Mouse (Mus musculus) heart, postnatal 0 days (tissue): ENCODE results near the gene Tm4sf4. TPM values are rescaled to one million over a fixed set of nuclear protein-coding genes. Genes with fewer than 3 reads are reported as not detected.

Experiments
- ATAC-seq: fragments of 200-750 bp; cut with Nextera tagmentation; 2 replicates; pipeline ENCODE4 v1.8.0; 2017; ENCODE audit warnings: low read depth, moderate number of reproducible peaks, moderate library complexity; ENCODE audit not compliant: insufficient read depth
- DNase-seq: peaks from one replicate; pipeline ENCODE4 v3.0.0-alpha.2; 2016; ENCODE audit warnings: low spot score
- H3K27ac ChIP-seq: fragments of 300-500 bp; sonication (generic); 2 replicates; pipeline ENCODE4 v1.5.1; 2014; ENCODE audit warnings: low read depth, mild to moderate bottlenecking
- H3K27me3 ChIP-seq: fragments of 300-500 bp; sonication (generic); 2 replicates; pipeline ENCODE4 v1.6.1; 2014; ENCODE audit warnings: low read length, mixed read lengths; ENCODE audit not compliant: control insufficient read depth, insufficient read depth
- H3K36me3 ChIP-seq: fragments of 300-500 bp; sonication (generic); replicated peaks from 2 replicates; pipeline ENCODE4 v1.6.1; 2014; ENCODE audit warnings: low read length, mixed read lengths; ENCODE audit not compliant: control insufficient read depth, insufficient read depth
- H3K4me1 ChIP-seq: fragments of 300-500 bp; sonication (generic); 2 replicates; pipeline ENCODE4 v1.6.1; 2014; ENCODE audit warnings: antibody characterized with exemption; ENCODE audit not compliant: control insufficient read depth, insufficient read depth
- H3K4me2 ChIP-seq: fragments of 300-500 bp; sonication (generic); 2 replicates; pipeline ENCODE4 v1.6.1; 2014; ENCODE audit warnings: low read depth, mild to moderate bottlenecking, low read length, moderate library complexity
- H3K4me3 ChIP-seq: fragments of 300-500 bp; sonication (generic); 2 replicates; pipeline ENCODE4 v1.5.1; 2014; ENCODE audit warnings: low read depth, low read length
- H3K9ac ChIP-seq: fragments of 300-500 bp; sonication (generic); replicated peaks from 2 replicates; pipeline ENCODE4 v1.6.1; 2014; ENCODE audit warnings: low read depth, low read length, mixed read lengths
- H3K9me3 ChIP-seq: fragments of 300-500 bp; sonication (generic); replicated peaks from 2 replicates; pipeline ENCODE4 v1.6.1; 2016; ENCODE audit warnings: low read length; ENCODE audit not compliant: control insufficient read depth
- CTCF ChIP-seq: IDR thresholded peaks from 2 replicates; pipeline ENCODE4 v1.5.1; 2016; ENCODE audit warnings: antibody characterized with exemption, control low read depth, low read depth
- EP300 ChIP-seq: IDR thresholded peaks from 2 replicates; pipeline ENCODE4 v1.6.1; 2016; ENCODE audit warnings: antibody characterized with exemption, low read depth
- WGBS: fragments of 180-500 bp; shearing (Covaris S2); extraction: QIAGEN DNeasy Blood & Tissue Kit; methylation state at CpG from one replicate; pipeline ENCODE4 v1.1.7; 2014; 5-methylcytosine and 5-hydroxymethylcytosine counted together
- polyA plus RNA-seq: library from polyadenylated mRNA; unstranded; fragments of >200 nt; fragmentation: Nextera tagmentation; extraction: Ambion mirVana; gene quantifications from 2 replicates; pipeline ENCODE4 v1.2.1, GENCODE M21; 2015
- total RNA-seq: library from RNA; depleted of rRNA; stranded (reverse); fragments of >200 nt; gene quantifications from 2 replicates; pipeline ENCODE4 v1.2.3, GENCODE M21; 2014; ENCODE audit warnings: low replicate concordance

Gene Tm4sf4
- total and polyA plus RNA-seq, 2 experiments from 2014 or later, result 0.92 to 1.2 TPM

DNA sequence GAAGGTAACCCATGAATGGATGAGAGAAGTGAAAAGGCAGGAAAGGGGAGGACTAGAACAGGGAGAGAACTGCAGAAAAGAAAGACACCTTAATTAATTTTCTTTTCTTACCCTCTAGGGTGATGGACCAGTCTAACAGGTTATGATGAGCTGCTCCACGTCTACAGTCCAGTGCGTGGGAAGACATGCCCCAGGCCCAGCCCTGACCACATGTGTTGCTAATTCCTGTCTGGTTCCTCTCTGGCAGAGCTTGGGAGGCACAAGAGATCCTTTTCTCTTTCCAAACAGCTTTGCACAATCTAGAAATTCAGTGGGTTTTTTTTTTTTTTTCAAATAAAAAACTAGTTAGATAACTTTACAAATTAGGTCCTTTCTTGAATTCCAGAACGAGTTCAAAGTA is 15.8 kb downstream of the Tm4sf4 start:
- TF ChIP-seq EP300 (no peak), CTCF (no peak)
- Histone ChIP-seq H3K9me3 (no peaks in the 10 kb centered on the region), H3K36me3 (no peaks in the 10 kb centered on the region), H3K9ac (no peak overlapping the region), H3K4me2 (no peak overlapping the region), H3K27me3 (no peaks in the 10 kb centered on the region), H3K4me1 (no peaks in the 10 kb centered on the region), H3K4me3 (no peak overlapping the region), H3K27ac (no peak overlapping the region)
- ATAC-seq (no peak), DNase-seq (no peak)
- 72% methylated on average over 3 of the region's 3 CpGs for WGBS

DNA sequence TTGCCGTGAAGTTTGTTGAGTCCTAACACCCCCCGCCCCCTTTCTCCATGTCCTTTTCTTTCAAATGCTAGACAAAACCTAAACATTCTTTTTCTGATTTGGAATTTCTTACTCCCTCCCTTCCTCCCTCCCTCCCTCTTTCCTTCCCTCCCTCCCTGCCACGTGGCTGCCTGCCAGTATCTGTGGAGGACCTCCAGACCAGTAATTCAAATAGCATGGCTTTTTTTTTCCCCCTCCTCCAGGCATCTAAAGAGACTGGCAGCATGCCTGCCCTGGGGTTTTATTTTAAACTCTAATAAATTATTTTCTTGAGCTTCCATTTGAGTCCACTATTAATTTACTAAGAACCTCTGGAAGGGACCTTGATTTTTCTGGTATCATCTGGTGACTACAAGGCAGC is 20.6 kb downstream of the Tm4sf4 start:
- Histone ChIP-seq H3K4me1 (no peaks in the 10 kb centered on the region), H3K36me3 (no peaks in the 10 kb centered on the region), H3K9me3 (no peaks in the 10 kb centered on the region), H3K27me3 (no peaks in the 10 kb centered on the region), H3K27ac (peak overlapping the region; percentile 30), H3K4me2 (no peak overlapping the region), H3K9ac (no peak overlapping the region), H3K4me3 (no peak overlapping the region)
- DNase-seq, result peak; percentile 58
- no peak for TF ChIP-seq CTCF
- no peak for TF ChIP-seq EP300
- no peak for ATAC-seq
- 29% methylated on average over 3 of the region's 3 CpGs for WGBS

DNA sequence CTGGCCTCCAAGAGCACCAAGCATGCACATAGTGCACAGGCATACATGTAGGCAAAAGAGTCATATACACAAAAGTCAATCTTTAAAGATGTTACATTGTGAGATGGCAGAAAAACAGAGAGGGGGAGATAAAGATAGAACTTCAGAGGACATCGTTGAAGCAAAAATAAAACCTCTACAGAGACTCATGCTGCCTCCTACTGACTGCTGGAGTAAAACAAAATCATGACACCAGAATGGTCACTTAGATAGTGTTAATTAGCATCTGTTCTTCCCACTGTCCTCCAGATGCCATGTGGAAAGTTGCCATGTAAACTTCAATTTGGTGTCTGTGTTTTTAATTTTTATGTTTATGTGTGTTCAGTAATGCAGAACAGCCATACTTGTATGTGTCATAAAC is 22.8 kb downstream of the Tm4sf4 start:
- H3K27me3 ChIP-seq, result no peaks in the 10 kb centered on the region
- H3K4me2 ChIP-seq, result no peak overlapping the region
- no peak overlapping the region for H3K9ac ChIP-seq
- ATAC-seq (no peak), DNase-seq (no peak)
- TF ChIP-seq CTCF (peak; percentile 50), EP300 (no peak)
- 0 out of 2 replicates have a peak overlapping the region, but pooled peaks have one; percentile 7 for H3K27ac ChIP-seq
- no peaks in the 10 kb centered on the region for H3K4me1 ChIP-seq
- 10% methylated on average over 1 of the region's 1 CpGs for WGBS
- H3K9me3 ChIP-seq, result no peaks in the 10 kb centered on the region
- H3K36me3 ChIP-seq, result no peaks in the 10 kb centered on the region
- no peak overlapping the region for H3K4me3 ChIP-seq

DNA sequence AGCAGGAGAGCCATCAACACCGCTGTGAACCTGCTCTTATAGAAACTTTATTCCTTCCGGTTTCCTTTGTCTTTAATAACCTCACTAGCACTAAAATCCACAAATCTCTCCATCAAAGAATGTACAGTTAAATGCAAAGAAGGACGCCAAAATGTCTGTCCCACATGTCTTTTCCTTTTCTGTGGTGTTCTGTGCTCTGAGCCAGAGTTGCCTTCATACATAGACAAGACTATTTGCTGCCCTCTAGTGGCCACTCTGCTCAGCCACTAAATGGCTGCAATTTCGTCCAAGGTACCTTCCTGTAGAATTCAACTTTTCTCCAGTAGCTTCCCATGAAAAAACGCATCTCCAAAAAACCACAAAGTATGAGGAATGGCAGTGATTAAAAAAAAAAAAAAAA is 23.3 kb downstream of the Tm4sf4 start:
- Histone ChIP-seq H3K4me2 (no peak overlapping the region), H3K9ac (no peak overlapping the region), H3K4me3 (no peak overlapping the region), H3K27ac (no peak overlapping the region), H3K4me1 (no peaks in the 10 kb centered on the region), H3K36me3 (no peaks in the 10 kb centered on the region), H3K9me3 (no peaks in the 10 kb centered on the region), H3K27me3 (no peaks in the 10 kb centered on the region)
- ATAC-seq (peak; percentile 60; the same call in 1 of the 2 replicates), DNase-seq (peak; percentile 78)
- WGBS, result 27% methylated on average over 5 of the region's 5 CpGs
- TF ChIP-seq CTCF, result peak; percentile 92
- no peak for TF ChIP-seq EP300

DNA sequence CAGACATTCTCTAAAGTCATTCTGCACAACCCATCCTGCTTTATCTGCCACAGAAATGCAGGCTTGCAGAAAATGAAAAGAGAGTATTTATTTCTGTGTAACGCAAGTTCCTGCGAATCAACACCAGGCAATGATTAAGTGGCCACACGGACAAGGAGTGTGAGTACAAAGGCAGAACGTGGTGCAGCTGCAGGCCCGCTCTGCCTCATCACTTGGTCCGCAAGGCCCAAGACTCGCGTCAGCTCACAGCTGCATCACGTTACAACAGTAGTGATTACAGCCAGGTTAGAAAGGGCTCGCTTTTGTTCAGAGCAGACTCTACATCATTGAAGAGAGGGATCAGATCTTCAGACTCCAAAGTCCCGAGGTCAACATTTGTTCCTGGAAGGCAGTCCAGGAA is 33.5 kb downstream of the Tm4sf4 start:
- no peak for ATAC-seq
- no peaks in the 10 kb centered on the region for H3K4me1 ChIP-seq

DNA sequence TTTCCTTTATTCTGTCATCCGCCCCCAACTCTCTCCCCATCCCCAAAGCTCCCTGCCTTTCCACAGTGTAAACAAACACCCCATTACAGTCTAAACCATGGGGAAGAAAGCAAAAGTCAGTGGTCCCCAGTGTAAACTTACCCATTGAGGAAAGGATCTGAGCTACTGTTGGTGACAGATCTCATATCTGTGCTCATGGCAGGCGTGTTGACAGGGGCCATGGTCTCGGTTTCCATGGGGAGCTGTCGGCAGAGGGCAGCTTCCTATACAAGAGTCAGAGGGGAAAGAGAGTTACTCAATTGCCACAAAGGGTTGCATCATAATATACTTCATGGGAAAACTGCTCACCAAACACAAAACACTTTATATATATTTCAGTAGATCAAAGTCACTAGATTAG is 38.2 kb downstream of the Tm4sf4 start:
- no peak for DNase-seq
- no peak for TF ChIP-seq EP300
- no peak for TF ChIP-seq CTCF
- Histone ChIP-seq H3K9ac (no peak overlapping the region), H3K27ac (no peak overlapping the region), H3K4me3 (no peak overlapping the region), H3K36me3 (peaks cover 50% of the 10 kb centered on the region), H3K27me3 (no peaks in the 10 kb centered on the region), H3K9me3 (no peaks in the 10 kb centered on the region), H3K4me2 (no peak overlapping the region), H3K4me1 (no peaks in the 10 kb centered on the region)
- 71% methylated on average over 4 of the region's 4 CpGs for WGBS
- ATAC-seq, result no peak

More for the DNA sequence above, 33.5 kb downstream of the Tm4sf4 start:
- no peak overlapping the region for H3K4me2 ChIP-seq
- WGBS, result 53% methylated on average over 11 of the region's 11 CpGs
- peaks cover 56% of the 10 kb centered on the region for H3K36me3 ChIP-seq
- H3K27me3 ChIP-seq, result no peaks in the 10 kb centered on the region
- TF ChIP-seq CTCF (no peak), EP300 (no peak)
- no peaks in the 10 kb centered on the region for H3K9me3 ChIP-seq
- no peak overlapping the region for H3K9ac ChIP-seq
- H3K4me3 ChIP-seq, result no peak overlapping the region
- no peak overlapping the region for H3K27ac ChIP-seq
- DNase-seq, result no peak
